Mouse (Mus musculus): ENCODE data around the gene Ifna6.
"Not testable (repeated sequence)": the region's sequence is repeated elsewhere in the genome, so short reads cannot be mapped to it uniquely, and the experiment has no call there.

Gene Ifna6

DNA sequence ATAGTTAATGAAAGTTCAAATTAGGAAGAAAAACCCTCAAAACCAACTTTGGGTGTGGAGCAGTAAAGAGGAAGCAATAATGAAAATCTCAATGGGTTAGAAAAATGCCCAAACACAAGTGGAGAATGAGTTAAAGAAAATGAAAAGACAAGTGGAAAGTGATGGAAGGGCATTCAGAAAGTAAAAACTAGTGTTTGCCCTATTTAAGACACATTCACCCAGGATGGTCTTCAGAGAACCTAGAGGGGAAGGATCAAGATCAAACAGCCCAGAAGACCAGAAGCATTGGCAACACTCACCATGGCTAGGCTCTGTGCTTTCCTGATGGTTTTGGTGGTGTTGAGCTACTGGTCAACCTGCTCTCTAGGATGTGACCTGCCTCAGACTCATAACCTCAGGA, at the start of gene Ifna6:
TSS of gene Ifna6 (plus strand) at position 301 of the 400 bp plus-strand sequence.
- not testable (repeated sequence) for DNase-seq

DNA sequence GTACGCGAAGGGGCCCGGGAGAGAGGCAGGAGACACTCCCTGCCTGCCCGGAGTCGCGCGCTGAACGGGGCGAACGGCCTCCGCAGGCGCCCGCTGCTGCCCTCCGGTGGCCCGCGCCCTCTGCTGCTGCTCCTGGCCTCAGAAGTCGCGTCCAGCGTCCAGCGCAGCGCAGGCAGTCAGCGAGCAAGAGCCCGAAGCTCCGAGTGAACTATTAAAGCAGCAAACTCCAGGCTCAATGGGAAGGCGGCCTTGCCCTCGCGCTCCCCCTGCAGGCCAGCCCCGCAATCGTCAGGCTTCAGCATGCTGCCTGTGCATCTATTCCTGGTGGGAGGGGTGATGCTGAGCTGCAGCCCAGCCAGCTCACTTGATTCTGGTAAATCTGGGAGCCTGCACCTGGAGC, 47.7 kb upstream of the Ifna6 start, which contains the start of gene Gm13272:
TSS of gene Gm13272 (plus strand) at position 301 of the 400 bp plus-strand sequence.
- not testable (repeated sequence) for DNase-seq

DNA sequence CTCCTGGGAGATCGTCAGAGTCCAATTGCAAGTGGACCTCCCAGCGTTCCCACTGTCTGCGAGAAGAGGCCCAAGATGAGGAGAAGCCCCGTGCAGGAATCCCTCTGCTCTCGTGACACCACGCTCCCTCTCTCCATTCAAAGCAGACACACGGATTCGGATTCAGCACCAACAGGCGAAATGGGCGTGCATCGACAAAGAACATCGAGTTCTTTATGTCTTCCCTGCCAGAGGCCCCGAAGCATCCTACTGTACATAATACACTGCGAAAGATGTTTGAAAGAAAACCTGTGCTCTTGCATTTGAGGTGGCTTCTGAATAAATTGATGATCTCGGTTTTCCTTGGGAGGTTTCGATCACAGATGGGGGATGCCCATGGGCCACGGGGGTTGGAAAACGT, 46.9 kb upstream of the Ifna6 start:
- DNase-seq, result not testable (repeated sequence)

DNA sequence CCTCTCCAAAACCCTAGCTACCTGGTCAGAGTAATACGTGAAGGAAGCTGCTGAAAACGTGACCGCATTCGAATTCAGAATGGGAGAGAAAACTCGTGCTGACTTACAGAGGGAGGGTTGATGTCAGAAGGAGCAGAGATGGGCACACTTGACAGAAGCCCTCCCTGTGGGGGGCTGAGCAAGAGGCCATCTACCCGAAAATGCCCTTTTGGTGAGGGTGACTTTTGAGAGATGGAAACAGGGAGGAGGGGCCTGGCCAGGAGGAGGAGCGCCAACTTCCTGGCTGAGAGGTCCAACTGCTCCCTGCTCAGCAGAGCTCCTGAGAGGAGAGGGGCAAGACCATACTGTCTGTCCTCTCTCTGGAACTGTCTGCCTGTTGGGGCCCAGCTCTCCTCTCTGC, 45.4 kb upstream of the Ifna6 start, which contains the start of gene Ifnz:
TSS of gene Ifnz (plus strand) at position 301 of the 400 bp plus-strand sequence.
- not testable (repeated sequence) for DNase-seq

DNA sequence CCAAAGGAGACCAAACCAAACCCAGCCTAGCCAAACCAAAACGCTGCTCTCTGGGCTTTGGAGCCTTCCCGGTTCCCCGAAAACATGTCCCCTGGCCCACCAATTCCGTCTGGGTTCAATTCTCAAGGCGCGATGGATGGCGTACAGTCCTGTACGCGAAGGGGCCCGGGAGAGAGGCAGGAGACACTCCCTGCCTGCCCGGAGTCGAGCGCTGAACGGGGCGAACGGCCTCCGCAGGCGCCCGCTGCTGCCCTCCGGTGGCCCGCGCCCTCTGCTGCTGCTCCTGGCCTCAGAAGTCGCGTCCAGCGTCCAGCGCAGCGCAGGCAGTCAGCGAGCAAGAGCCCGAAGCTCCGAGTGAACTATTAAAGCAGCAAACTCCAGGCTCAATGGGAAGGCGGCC, 44.9 kb upstream of the Ifna6 start:
- DNase-seq, result not testable (repeated sequence)

DNA sequence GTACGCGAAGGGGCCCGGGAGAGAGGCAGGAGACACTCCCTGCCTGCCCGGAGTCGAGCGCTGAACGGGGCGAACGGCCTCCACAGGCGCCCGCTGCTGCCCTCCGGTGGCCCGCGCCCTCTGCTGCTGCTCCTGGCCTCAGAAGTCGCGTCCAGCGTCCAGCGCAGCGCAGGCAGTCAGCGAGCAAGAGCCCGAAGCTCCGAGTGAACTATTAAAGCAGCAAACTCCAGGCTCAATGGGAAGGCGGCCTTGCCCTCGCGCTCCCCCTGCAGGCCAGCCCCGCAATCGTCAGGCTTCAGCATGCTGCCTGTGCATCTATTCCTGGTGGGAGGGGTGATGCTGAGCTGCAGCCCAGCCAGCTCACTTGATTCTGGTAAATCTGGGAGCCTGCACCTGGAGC, 41.8 kb upstream of the Ifna6 start, which contains the start of gene Gm13276:
TSS of gene Gm13276 (plus strand) at position 301 of the 400 bp plus-strand sequence.
- not testable (repeated sequence) for DNase-seq

DNA sequence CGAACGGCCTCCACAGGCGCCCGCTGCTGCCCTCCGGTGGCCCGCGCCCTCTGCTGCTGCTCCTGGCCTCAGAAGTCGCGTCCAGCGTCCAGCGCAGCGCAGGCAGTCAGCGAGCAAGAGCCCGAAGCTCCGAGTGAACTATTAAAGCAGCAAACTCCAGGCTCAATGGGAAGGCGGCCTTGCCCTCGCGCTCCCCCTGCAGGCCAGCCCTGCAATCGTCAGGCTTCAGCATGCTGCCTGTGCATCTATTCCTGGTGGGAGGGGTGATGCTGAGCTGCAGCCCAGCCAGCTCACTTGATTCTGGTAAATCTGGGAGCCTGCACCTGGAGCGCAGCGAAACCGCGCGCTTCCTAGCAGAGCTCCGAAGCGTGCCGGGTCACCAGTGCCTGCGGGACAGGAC, 38.8 kb upstream of the Ifna6 start, which contains the start of gene Gm13277:
TSS of gene Gm13277 (plus strand) at position 231 of the 400 bp plus-strand sequence.
- DNase-seq, result peak; percentile 48

DNA sequence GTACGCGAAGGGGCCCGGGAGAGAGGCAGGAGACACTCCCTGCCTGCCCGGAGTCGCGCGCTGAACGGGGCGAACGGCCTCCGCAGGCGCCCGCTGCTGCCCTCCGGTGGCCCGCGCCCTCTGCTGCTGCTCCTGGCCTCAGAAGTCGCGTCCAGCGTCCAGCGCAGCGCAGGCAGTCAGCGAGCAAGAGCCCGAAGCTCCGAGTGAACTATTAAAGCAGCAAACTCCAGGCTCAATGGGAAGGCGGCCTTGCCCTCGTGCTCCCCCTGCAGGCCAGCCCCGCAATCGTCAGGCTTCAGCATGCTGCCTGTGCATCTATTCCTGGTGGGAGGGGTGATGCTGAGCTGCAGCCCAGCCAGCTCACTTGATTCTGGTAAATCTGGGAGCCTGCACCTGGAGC, 36.0 kb upstream of the Ifna6 start, which contains the start of gene Gm13278:
TSS of gene Gm13278 (plus strand) at position 301 of the 400 bp plus-strand sequence.
- not testable (repeated sequence) for DNase-seq

DNA sequence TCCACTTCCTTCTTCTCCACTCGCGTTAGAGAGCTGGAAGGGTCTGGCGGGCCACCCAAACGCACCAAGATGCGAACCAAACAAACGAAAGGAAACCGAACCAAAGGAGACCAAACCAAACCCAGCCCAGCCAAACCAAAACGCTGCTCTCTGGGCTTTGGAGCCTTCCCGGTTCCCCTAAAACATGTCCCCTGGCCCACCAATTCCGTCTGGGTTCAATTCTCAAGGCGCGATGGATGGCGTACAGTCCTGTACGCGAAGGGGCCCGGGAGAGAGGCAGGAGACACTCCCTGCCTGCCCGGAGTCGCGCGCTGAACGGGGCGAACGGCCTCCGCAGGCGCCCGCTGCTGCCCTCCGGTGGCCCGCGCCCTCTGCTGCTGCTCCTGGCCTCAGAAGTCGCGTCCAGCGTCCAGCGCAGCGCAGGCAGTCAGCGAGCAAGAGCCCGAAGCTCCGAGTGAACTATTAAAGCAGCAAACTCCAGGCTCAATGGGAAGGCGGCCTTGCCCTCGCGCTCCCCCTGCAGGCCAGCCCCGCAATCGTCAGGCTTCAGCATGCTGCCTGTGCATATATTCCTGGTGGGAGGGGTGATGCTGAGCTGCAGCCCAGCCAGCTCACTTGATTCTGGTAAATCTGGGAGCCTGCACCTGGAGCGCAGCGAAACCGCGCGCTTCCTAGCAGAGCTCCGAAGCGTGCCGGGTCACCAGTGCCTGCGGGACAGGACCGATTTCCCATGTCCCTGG, 33.1 kb upstream of the Ifna6 start, which contains the start of gene Gm13275:
TSS of gene Gm13275 (plus strand) at position 552 of the 740 bp plus-strand sequence.
- DNase-seq, result peak; percentile 6

DNA sequence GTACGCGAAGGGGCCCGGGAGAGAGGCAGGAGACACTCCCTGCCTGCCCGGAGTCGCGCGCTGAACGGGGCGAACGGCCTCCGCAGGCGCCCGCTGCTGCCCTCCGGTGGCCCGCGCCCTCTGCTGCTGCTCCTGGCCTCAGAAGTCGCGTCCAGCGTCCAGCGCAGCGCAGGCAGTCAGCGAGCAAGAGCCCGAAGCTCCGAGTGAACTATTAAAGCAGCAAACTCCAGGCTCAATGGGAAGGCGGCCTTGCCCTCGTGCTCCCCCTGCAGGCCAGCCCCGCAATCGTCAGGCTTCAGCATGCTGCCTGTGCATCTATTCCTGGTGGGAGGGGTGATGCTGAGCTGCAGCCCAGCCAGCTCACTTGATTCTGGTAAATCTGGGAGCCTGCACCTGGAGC, 30.1 kb upstream of the Ifna6 start, which contains the start of gene Gm13279:
TSS of gene Gm13279 (plus strand) at position 301 of the 400 bp plus-strand sequence.
- not testable (repeated sequence) for DNase-seq

DNA sequence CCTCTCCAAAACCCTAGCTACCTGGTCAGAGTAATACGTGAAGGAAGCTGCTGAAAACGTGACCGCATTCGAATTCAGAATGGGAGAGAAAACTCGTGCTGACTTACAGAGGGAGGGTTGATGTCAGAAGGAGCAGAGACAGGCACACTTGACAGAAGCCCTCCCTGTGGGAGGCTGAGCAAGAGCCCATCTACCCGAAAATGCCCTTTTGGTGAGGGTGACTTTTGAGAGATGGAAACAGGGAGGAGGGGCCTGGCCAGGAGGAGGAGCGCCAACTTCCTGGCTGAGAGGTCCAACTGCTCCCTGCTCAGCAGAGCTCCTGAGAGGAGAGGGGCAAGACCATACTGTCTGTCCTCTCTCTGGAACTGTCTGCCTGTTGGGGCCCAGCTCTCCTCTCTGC, 27.9 kb upstream of the Ifna6 start, which contains the start of gene Gm13285:
TSS of gene Gm13285 (plus strand) at position 301 of the 400 bp plus-strand sequence.
- DNase-seq, result not testable (repeated sequence)

DNA sequence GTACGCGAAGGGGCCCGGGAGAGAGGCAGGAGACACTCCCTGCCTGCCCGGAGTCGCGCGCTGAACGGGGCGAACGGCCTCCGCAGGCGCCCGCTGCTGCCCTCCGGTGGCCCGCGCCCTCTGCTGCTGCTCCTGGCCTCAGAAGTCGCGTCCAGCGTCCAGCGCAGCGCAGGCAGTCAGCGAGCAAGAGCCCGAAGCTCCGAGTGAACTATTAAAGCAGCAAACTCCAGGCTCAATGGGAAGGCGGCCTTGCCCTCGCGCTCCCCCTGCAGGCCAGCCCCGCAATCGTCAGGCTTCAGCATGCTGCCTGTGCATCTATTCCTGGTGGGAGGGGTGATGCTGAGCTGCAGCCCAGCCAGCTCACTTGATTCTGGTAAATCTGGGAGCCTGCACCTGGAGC, 24.3 kb upstream of the Ifna6 start, which contains the start of gene Gm13287:
TSS of gene Gm13287 (plus strand) at position 301 of the 400 bp plus-strand sequence.
- not testable (repeated sequence) for DNase-seq

DNA sequence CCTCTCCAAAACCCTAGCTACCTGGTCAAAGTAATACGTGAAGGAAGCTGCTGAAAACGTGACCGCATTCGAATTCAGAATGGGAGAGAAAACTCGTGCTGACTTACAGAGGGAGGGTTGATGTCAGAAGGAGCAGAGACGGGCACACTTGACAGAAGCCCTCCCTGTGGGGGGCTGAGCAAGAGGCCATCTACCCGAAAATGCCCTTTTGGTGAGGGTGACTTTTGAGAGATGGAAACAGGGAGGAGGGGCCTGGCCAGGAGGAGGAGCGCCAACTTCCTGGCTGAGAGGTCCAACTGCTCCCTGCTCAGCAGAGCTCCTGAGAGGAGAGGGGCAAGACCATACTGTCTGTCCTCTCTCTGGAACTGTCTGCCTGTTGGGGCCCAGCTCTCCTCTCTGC, 22.0 kb upstream of the Ifna6 start, which contains the start of gene Gm13288:
TSS of gene Gm13288 (plus strand) at position 301 of the 400 bp plus-strand sequence.
- not testable (repeated sequence) for DNase-seq

DNA sequence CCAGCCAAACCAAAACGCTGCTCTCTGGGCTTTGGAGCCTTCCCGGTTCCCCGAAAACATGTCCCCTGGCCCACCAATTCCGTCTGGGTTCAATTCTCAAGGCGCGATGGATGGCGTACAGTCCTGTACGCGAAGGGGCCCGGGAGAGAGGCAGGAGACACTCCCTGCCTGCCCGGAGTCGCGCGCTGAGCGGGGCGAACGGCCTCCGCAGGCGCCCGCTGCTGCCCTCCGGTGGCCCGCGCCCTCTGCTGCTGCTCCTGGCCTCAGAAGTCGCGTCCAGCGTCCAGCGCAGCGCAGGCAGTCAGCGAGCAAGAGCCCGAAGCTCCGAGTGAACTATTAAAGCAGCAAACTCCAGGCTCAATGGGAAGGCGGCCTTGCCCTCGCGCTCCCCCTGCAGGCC, 21.5 kb upstream of the Ifna6 start:
- DNase-seq, result not testable (repeated sequence)

DNA sequence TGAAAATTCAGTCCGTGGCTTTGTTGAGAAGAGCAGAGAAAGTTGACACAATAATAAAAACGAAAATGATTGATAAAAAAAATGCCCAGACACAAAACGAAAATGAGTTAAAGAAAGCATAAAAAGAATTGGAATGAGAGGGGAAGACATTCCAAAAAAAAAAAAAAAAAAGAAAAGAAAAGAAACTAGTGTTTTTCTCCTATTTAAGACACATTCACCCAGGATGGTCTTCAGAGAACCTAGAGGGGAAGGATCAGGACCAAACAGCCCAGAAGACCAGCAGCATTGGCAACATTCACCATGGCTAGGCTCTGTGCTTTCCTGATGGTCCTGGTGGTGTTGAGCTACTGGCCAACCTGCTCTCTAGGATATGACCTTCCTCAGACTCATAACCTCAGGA, 11.3 kb upstream of the Ifna6 start, which contains the start of gene Ifna7:
TSS of gene Ifna7 (plus strand) at position 301 of the 400 bp plus-strand sequence.
- no peak for DNase-seq

DNA sequence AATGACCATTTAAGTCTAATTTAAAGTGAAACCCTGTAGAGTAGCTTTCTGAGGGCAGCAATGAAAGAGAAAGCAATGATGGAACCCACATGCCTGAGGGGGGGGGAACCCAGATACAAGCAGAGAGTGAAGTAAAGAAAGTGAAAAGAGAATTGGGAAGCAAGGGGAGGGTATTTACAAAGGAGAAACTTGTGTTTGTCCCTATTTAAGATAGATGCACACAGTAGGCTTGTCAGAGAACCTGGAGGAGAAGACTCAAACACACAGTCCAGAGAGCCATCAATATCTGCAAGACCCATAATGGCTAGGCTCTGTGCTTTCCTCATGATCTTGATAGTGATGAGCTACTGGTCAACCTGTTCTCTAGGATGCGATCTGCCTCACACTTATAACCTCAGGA, 7.6 kb upstream of the Ifna6 start, which contains the start of gene Ifna11:
TSS of gene Ifna11 (plus strand) at position 301 of the 400 bp plus-strand sequence.
- DNase-seq, result no peak

DNA sequence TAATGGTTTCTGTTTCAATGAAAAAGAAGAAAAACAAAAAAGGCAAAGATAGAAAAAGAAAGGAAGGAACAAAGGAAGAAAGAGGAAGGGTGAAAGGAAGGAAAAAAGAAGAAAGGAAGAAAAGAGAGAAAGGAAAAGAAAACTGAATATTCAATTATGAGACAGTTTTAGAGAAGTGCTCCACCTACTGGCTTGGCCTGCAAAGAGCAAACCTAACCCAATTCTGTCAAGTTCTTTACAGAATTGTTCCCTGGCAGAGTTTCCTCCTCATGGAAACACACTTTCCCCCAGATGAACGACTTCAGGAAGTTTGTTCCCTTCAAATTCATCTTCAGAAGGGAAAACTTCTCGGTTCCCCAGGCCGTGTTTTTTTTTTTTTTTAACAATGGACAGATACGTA, 4.2 kb upstream of the Ifna6 start:
- DNase-seq, result no peak

DNA sequence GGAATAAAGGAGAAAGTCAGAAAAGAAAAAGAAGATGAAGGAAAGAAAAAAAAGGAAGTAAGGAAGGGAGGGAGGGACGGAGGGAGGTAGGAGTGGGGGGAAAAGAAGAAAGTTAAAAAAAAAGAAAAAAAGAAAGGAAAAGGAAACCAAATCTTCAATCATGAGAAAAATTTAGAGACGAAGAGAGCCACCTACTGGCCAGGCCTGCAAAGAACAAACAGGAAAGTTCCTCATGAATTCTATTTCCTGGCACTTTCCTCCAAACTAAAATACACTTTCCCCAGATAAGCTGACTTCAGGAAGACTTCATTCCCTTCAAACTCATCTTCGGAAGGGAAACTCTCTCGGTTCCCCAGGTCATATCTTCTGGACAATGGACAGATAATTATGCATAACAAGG, 3.3 kb downstream of the Ifna6 start:
- peak; percentile 28 for DNase-seq

DNA sequence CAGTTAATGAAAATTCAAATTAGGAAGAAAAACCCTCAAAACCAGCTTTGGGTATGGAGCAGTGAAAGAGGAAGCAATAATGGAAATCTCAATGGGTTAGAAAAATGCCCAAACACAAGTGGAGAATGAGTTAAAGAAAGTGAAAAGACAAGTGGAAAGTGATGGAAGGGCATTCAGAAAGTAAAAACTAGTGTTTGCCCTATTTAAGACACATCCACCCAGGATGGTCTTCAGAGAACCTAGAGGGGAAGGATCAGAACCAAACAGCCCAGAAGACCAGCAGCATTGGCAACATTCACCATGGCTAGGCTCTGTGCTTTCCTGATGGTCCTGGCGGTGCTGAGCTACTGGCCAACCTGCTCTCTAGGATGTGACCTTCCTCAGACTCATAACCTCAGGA, 8.0 kb downstream of the Ifna6 start, which contains the start of gene Ifna5:
TSS of gene Ifna5 (plus strand) at position 301 of the 400 bp plus-strand sequence.
- not testable (repeated sequence) for DNase-seq

DNA sequence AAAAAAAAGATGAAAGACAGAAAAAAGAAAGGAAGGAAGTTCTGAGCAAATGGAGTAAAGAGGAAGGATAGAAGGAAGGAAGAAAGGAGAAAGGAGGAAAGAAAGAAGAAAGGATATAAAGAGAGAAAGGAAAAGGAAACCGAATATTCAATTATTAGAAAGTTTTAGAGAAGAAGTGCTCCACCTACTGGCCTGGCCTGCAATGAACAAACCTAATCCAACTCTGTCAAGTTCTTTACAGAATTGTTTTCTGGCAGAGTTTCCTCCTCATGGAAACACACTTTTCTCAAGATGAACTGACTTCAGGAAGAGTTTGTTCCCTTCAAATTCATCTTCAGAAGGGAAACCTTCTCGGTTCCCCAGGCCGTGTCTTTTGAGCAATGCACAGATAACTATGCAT, 11.6 kb downstream of the Ifna6 start:
- DNase-seq, result no peak

DNA sequence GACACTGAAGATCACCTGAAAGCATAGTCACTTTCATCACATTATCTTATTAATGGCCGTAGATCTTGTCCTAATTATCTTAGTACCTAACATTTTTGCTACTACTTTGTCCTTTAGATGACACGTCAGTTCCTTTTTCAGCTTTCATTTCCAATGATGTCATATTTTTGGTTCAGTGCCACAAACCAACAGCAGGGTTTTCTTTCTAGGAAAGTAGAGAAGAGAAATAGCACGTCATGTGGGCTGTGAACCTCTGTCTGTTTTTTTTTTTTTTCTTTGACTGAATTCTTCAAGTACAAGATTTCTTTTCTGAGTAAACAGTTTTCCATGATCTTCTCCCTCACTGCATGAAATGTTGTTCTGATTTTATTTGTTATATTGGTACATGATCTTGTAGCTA, 12.8 kb downstream of the Ifna6 start:
- no peak for DNase-seq

DNA sequence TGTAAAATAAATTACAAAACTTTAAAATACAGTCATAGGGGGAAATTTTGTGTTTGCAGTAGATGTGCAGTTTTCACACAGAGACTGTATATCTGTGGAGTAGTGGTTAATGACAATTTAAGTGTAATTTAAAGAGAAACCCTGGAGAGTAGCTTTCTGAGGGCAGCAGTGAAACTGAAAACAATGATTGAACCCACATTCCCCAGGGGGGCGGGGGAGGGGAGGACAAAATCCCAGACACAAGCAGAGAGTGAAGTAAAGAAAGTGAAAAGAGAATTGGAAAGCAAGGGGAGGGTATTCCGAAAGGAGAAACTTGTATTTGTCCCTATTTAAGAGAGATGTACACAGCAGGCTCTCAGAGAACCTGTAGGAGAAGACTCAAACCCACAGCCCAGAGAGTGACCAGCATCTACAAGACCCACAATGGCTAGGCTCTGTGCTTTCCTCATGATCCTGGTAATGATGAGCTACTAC, 14.3 kb downstream of the Ifna6 start, which contains the start of gene Ifna4:
TSS of gene Ifna4 (plus strand) at position 424 of the 474 bp plus-strand sequence.
- no peak for DNase-seq

DNA sequence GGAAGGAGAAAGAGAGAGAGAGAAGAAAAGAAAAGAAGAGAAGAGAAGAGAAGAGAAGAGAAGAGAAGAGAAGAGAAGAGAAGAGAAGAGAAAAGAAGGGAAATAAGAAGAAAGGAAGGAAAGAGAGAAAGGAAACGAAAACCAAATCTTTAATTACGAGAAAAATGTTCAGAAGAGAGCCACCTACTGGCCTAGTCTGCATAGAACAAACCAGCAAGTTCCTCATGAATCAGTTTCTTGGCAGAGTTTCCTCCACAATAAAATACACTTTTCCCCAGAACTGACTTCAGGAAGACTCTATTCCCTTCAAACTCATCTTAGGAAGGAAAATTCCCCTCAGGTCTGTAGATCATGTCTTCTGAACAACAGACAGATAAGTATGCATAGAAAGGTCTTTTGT, 18.1 kb downstream of the Ifna6 start:
- DNase-seq, result no peak

Data from right cerebral cortex, postnatal 14 days (tissue).